Comparison of ENCODE assay signal across 13 mouse cellular contexts in the genomic region with DNA sequence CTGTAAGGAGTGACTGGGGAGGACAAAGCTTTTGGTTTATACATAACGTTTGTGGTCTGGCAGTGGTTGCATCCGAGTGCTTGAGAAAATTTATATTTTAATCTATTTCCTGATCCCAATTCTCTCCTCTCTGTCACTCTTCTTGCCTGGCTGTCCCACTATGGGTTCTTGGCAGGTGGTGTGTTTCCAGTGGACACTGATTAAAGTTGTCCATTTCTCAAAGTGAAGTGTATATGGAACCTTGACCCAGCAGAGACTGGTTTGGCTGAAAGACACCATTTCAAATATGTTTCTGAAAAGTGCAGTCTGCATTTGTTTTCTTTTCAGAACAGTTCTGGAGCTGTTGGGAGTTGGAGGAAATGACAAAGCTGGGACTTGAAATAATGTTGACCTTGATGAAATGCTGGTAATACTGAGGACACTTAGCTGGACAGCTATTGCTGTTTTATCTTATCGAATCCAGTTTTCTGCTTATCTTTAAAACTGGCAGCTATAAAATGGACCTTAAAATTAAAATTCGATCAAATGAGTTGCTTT.
"Had no signal": no experiment of that assay in that cellular context is flagged by ENCODE, and none has a peak within 500 bp of the region (broad histone marks: within the 10 kb centered on the region; RNA-seq: fewer than 3 reads in every experiment).

No protein-coding gene starts in this region.

- DNase-seq: kidney, adult 18-20 months; kidney, postnatal 14 days; layer of hippocampus, adult 9-11 months; liver, embryonic 13.5 days; midbrain, embryonic 14.5 days; right cerebral cortex, postnatal 4 days; thymus, adult 18-20 months; thymus, postnatal 36 days had no signal

- H3K9ac ChIP-seq: liver, embryonic 13.5 days had no signal

- H3K36me3 ChIP-seq: liver, embryonic 13.5 days had no signal

- H3K27ac ChIP-seq: layer of hippocampus, adult 2 months; left cerebral cortex, adult 2 months; liver, embryonic 13.5 days had no signal

- ATAC-seq: hindbrain, embryonic 16.5 days; intestine, embryonic 16.5 days had no signal

- H3K27me3 ChIP-seq: liver, embryonic 13.5 days had no signal

- H3K4me3 ChIP-seq: layer of hippocampus, adult 2 months; left cerebral cortex, adult 2 months; liver, embryonic 13.5 days had no signal

- H3K4me1 ChIP-seq: liver, embryonic 13.5 days had no signal

- H3K4me2 ChIP-seq: liver, embryonic 13.5 days; midbrain, embryonic 11.5 days had no signal

- H3K9me3 ChIP-seq: liver, embryonic 13.5 days had no signal
